Comparison of ENCODE assay signal across 12 mouse cellular contexts in the genomic region with DNA sequence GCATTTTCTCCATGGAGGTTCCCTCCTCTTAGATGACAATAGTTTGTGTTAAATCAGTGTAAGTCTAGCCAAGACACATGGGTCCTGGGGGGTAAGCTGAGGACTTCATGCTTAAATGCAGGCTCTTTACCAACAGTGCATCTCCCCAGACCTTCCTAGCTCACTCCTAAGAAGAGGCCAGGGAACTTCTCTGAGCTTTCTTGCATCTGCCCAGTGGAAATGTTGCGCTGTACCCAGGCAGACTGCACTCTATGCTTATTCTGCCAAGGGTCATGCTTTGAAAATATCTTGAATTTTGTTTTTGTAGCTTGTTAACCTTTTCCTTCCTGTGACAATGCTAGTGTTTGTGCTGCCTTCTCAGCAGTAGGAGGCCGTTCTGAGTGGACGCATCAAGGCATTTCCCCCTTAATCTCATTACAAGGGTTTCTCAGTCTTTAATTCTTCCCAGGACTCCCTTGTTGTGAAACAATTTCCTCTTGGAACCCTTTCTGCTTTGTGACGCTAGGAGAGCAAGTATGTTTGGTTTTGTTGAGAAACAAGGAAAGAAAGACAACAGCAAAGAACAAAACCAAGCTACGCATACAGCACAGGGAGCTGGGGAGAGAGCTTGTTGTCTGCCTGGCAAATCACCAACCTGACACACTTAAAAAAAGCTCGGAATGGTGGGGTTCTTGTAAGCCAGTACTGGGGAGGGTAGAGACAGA.
DNase-seq lines count a peak whose midpoint lies in the region; ATAC-seq and TF ChIP-seq lines count a peak whose summit lies in the region.
"Had no signal": no experiment of that assay in that cellular context is flagged by ENCODE, and none has a peak within 500 bp of the region (broad histone marks: within the 10 kb centered on the region; RNA-seq: fewer than 3 reads in every experiment).

No protein-coding gene starts in this region.

- H3K36me3 ChIP-seq in hindbrain, embryonic 14.5 days (replicated peaks; ENCODE audit: control insufficient read depth, insufficient read depth), result no peaks in the 10 kb centered on the region
- no peaks in the 10 kb centered on the region for H3K36me3 ChIP-seq in hindbrain, embryonic 13.5 days
- H3K36me3 ChIP-seq in embryonic facial prominence, embryonic 14.5 days (ENCODE audit: control insufficient read depth, insufficient read depth, low read length), result no peaks in the 10 kb centered on the region
- H3K36me3 ChIP-seq in limb, embryonic 14.5 days (ENCODE audit: control insufficient read depth, insufficient read depth, low read length), result no peaks in the 10 kb centered on the region

- no peaks in the 10 kb centered on the region for H3K27me3 ChIP-seq in hindbrain, embryonic 14.5 days (ENCODE audit: control insufficient read depth, insufficient read depth, low read length)
- H3K27me3 ChIP-seq in hindbrain, embryonic 13.5 days, result no peaks in the 10 kb centered on the region
- no peaks in the 10 kb centered on the region for H3K27me3 ChIP-seq in embryonic facial prominence, embryonic 14.5 days (replicated peaks; ENCODE audit: control insufficient read depth, insufficient read depth, low read length)
- no peaks in the 10 kb centered on the region for H3K27me3 ChIP-seq in limb, embryonic 14.5 days (ENCODE audit: control insufficient read depth, insufficient read depth, low read length)
- H3K27me3 ChIP-seq: CH12.LX; forebrain, embryonic 13.5 days had no signal

- H3K4me2 ChIP-seq in hindbrain, embryonic 14.5 days (replicated peaks), result no peak overlapping the region
- no peak overlapping the region for H3K4me2 ChIP-seq in hindbrain, embryonic 13.5 days
- H3K4me2 ChIP-seq in embryonic facial prominence, embryonic 14.5 days (ENCODE audit: low read depth, low read length), result no peak overlapping the region
- no peak overlapping the region for H3K4me2 ChIP-seq in limb, embryonic 14.5 days (replicated peaks; ENCODE audit: low read depth, low read length, severe bottlenecking)
- H3K4me2 ChIP-seq: forebrain, embryonic 13.5 days had no signal

- peaks cover 18% of the 10 kb centered on the region for H3K4me1 ChIP-seq in hindbrain, embryonic 14.5 days (replicated peaks; ENCODE audit: control insufficient read depth, insufficient read depth, low read length)
- H3K4me1 ChIP-seq in hindbrain, embryonic 13.5 days (replicated peaks), result peaks cover 27% of the 10 kb centered on the region
- H3K4me1 ChIP-seq in embryonic facial prominence, embryonic 14.5 days (ENCODE audit: control insufficient read depth, insufficient read depth, low read length), result peaks cover 28% of the 10 kb centered on the region
- peaks cover 7% of the 10 kb centered on the region for H3K4me1 ChIP-seq in limb, embryonic 14.5 days (ENCODE audit: control insufficient read depth, insufficient read depth, low read length)

- 57% methylated on average over 6 of the region's 6 CpGs for WGBS in hindbrain, embryonic 14.5 days
- WGBS in hindbrain, embryonic 13.5 days, result 51% methylated on average over 6 of the region's 6 CpGs
- WGBS in embryonic facial prominence, embryonic 14.5 days, result 36% methylated on average over 6 of the region's 6 CpGs
- WGBS in limb, embryonic 14.5 days, result 59% methylated on average over 6 of the region's 6 CpGs

- no peak overlapping the region for H3K4me3 ChIP-seq in hindbrain, embryonic 14.5 days (replicated peaks; ENCODE audit: low read length)
- H3K4me3 ChIP-seq in hindbrain, embryonic 13.5 days, result no peak overlapping the region
- no peak overlapping the region for H3K4me3 ChIP-seq in embryonic facial prominence, embryonic 14.5 days (ENCODE audit: low read depth, low read length)
- H3K4me3 ChIP-seq in limb, embryonic 14.5 days (replicated peaks; ENCODE audit: low read length), result no peak overlapping the region
- H3K4me3 ChIP-seq: forebrain, embryonic 13.5 days had no signal

- no peak for TF ChIP-seq POLR2A in limb, embryonic 14.5 days (IDR thresholded peaks at IDR 0.05; ENCODE audit: borderline replicate concordance, extremely low read depth, insufficient read depth, insufficient read length)

- ATAC-seq in hindbrain, embryonic 14.5 days (ENCODE audit: low FRiP score), result no peak
- ATAC-seq in hindbrain, embryonic 13.5 days (ENCODE audit: low FRiP score), result no peak
- no peak for ATAC-seq in embryonic facial prominence, embryonic 14.5 days (ENCODE audit: low read depth)
- ATAC-seq in limb, embryonic 14.5 days (ENCODE audit: low FRiP score, low read depth), result no peak
- ATAC-seq: forebrain, embryonic 13.5 days had no signal

- no peak overlapping the region for H3K9ac ChIP-seq in hindbrain, embryonic 14.5 days
- no peak overlapping the region for H3K9ac ChIP-seq in hindbrain, embryonic 13.5 days
- H3K9ac ChIP-seq in embryonic facial prominence, embryonic 14.5 days (ENCODE audit: low read depth, low read length), result no peak overlapping the region
- H3K9ac ChIP-seq in limb, embryonic 14.5 days (ENCODE audit: low read depth, low read length, severe bottlenecking), result no peak overlapping the region
- H3K9ac ChIP-seq: forebrain, embryonic 13.5 days had no signal

- DNase-seq in hindbrain, embryonic 14.5 days (ENCODE audit: low spot score), result no peak
- DNase-seq in Muller cell, postnatal 12 days (ENCODE audit: inconsistent ontology term), result peak; percentile 69
- peak; percentile 72 for DNase-seq in embryonic facial prominence, embryonic 14.5 days (ENCODE audit: low spot score)
- DNase-seq in limb, embryonic 14.5 days (ENCODE audit: low spot score), result no peak
- no peak for DNase-seq in adrenal gland, postnatal 36 days
- DNase-seq in adrenal gland, postnatal 25 days, result no peak
- DNase-seq in right cerebral cortex, postnatal 36 days (ENCODE audit: low spot score in 2 of 2), result no peak
- DNase-seq: cerebellum, postnatal 36 days; right cerebral cortex, postnatal 4 days had no signal

- no peaks in the 10 kb centered on the region for H3K9me3 ChIP-seq in hindbrain, embryonic 14.5 days (ENCODE audit: control insufficient read depth, low read length)
- no peaks in the 10 kb centered on the region for H3K9me3 ChIP-seq in hindbrain, embryonic 13.5 days
- H3K9me3 ChIP-seq in embryonic facial prominence, embryonic 14.5 days (ENCODE audit: control insufficient read depth, low read length), result no peaks in the 10 kb centered on the region
- no peaks in the 10 kb centered on the region for H3K9me3 ChIP-seq in limb, embryonic 14.5 days (ENCODE audit: control insufficient read depth, low read length)

- 0 out of 2 replicates have a peak overlapping the region, but pooled peaks have one; percentile 8 for H3K27ac ChIP-seq in hindbrain, embryonic 14.5 days
- no peak overlapping the region for H3K27ac ChIP-seq in hindbrain, embryonic 13.5 days
- H3K27ac ChIP-seq in embryonic facial prominence, embryonic 14.5 days (replicated peaks; ENCODE audit: low read depth, low read length), result peak overlapping the region; percentile 64
- peak overlapping the region; percentile 29; the same call in 1 of the 2 replicates for H3K27ac ChIP-seq in limb, embryonic 14.5 days (replicated peaks; ENCODE audit: low read depth, low read length)
- H3K27ac ChIP-seq: forebrain, embryonic 13.5 days had no signal

Comparison
In these comparisons a context has a peak if more than half of its experiments do, and no peak if none do; other contexts are left out.
1. DNase-seq: peak in Muller cell, postnatal 12 days (single experiment) and embryonic facial prominence, embryonic 14.5 days (single experiment); none in hindbrain, embryonic 14.5 days (single experiment), limb, embryonic 14.5 days (single experiment), adrenal gland, postnatal 36 days (0 of 2), adrenal gland, postnatal 25 days (single experiment) and right cerebral cortex, postnatal 36 days (0 of 2).